Mouse (Mus musculus) MEL (cell line): ENCODE results near the gene Zdhhc16. TPM values are rescaled to one million over a fixed set of nuclear protein-coding genes. Genes with fewer than 3 reads are reported as not detected.

Source experiments
- DNase-seq: peaks from one replicate; pipeline ENCODE4 v3.0.0; 2011; ENCODE audit warnings: low read depth, low spot score
- H3K27ac ChIP-seq: 2 replicates; pipeline ENCODE4 v1.5.1; 2012; ENCODE audit warnings: low read depth, mild to moderate bottlenecking, control low read depth, low read length, moderate library complexity; ENCODE audit not compliant: control insufficient read depth
- H3K27me3 ChIP-seq, 2 experiments: fragments of 150-350 bp in 1 of 2; sonication (generic) in 1 of 2; 2 replicates each; pipeline ENCODE4 v1.6.1; 2012; ENCODE audit warnings: low read length in 2 of 2, mild to moderate bottlenecking in 2 of 2, improper control_type of control experiment in 1 of 2, moderate library complexity in 1 of 2; ENCODE audit not compliant: insufficient read depth in 2 of 2, control insufficient read depth in 1 of 2
- H3K36me3 ChIP-seq, 2 experiments: 2 replicates each; pipeline ENCODE4 v1.6.1; 2012 to 2014; ENCODE audit warnings: low read length in 2 of 2, improper control_type of control experiment in 1 of 2, inconsistent platforms in 1 of 2, mild to moderate bottlenecking in 1 of 2; ENCODE audit not compliant: insufficient read depth in 2 of 2, control insufficient read depth in 1 of 2
- H3K4me1 ChIP-seq, 2 experiments: fragments of 150-350 bp in 1 of 2; sonication (generic) in 1 of 2; 2 replicates each; pipeline ENCODE4 v1.6.1; 2012; ENCODE audit warnings: low read length in 2 of 2, improper control_type of control experiment in 1 of 2, mild to moderate bottlenecking in 1 of 2; ENCODE audit not compliant: insufficient read depth in 2 of 2, control insufficient read depth in 1 of 2
- H3K4me3 ChIP-seq, 2 experiments: fragments of 150-350 bp in 1 of 2; sonication (generic) in 1 of 2; 2 replicates each; pipeline ENCODE4 v1.5.1; 2012; ENCODE audit warnings: low read depth in 2 of 2, low read length in 2 of 2, mild to moderate bottlenecking in 2 of 2, moderate library complexity in 2 of 2, control low read depth in 1 of 2, improper control_type of control experiment in 1 of 2; ENCODE audit not compliant: control insufficient read depth in 1 of 2, insufficient read depth in 1 of 2
- H3K79me2 ChIP-seq: 2 replicates; pipeline ENCODE4 v1.6.1; 2012; ENCODE audit warnings: mild to moderate bottlenecking, low read length, moderate library complexity; ENCODE audit not compliant: control insufficient read depth, poor library complexity, insufficient read depth
- H3K9ac ChIP-seq: 2 replicates; pipeline ENCODE4 v1.6.1; 2012; ENCODE audit warnings: low read depth, mild to moderate bottlenecking, control low read depth, low read length, moderate library complexity; ENCODE audit not compliant: control insufficient read depth, poor library complexity, severe bottlenecking
- H3K9me3 ChIP-seq: fragments of 150-350 bp; sonication (generic); replicated peaks from 2 replicates; pipeline ENCODE4 v1.6.1; 2012; ENCODE audit warnings: mild to moderate bottlenecking, low read length, improper control_type of control experiment, moderate library complexity; ENCODE audit not compliant: insufficient read depth
- BHLHE40 ChIP-seq: IDR thresholded peaks from 2 replicates; pipeline ENCODE4 v1.6.1; 2012; ENCODE audit warnings: low read depth, mild to moderate bottlenecking, inconsistent platforms, low read length, improper control_type of control experiment, borderline replicate concordance
- CHD2 ChIP-seq: IDR thresholded peaks from 2 replicates; pipeline ENCODE4 v1.6.1; 2011; ENCODE audit warnings: low read length, improper control_type of control experiment
- ELF1 ChIP-seq: IDR thresholded peaks from 2 replicates; pipeline ENCODE4 v1.6.1; 2014; ENCODE audit warnings: low read depth, mild to moderate bottlenecking, inconsistent platforms, low read length, improper control_type of control experiment, moderate library complexity
- EP300 ChIP-seq, 2 experiments: IDR thresholded peaks; 2 replicates each; pipeline ENCODE4 v1.6.1; 2011; ENCODE audit warnings: improper control_type of control experiment in 2 of 2, low read length in 2 of 2, low read depth in 1 of 2, mild to moderate bottlenecking in 1 of 2
- ETS1 ChIP-seq: IDR thresholded peaks from 2 replicates; pipeline ENCODE4 v1.6.1; 2012; ENCODE audit warnings: low read depth, mild to moderate bottlenecking, inconsistent platforms, low read length, improper control_type of control experiment, moderate library complexity
- GABPA ChIP-seq: IDR thresholded peaks from 2 replicates; pipeline ENCODE4 v1.6.1; 2012; ENCODE audit warnings: low read depth, mild to moderate bottlenecking, inconsistent platforms, low read length, improper control_type of control experiment, moderate library complexity
- GATA1 ChIP-seq: IDR thresholded peaks from 2 replicates; pipeline ENCODE4 v1.6.1; 2011; ENCODE audit warnings: low read depth, low read length, improper control_type of control experiment
- HCFC1 ChIP-seq: IDR thresholded peaks from 2 replicates; pipeline ENCODE4 v1.6.1; 2012; ENCODE audit warnings: low read depth, mild to moderate bottlenecking, inconsistent platforms, low read length, improper control_type of control experiment, moderate library complexity
- JUND ChIP-seq: IDR thresholded peaks from 2 replicates; pipeline ENCODE4 v1.6.1; 2011; ENCODE audit warnings: low read depth, mild to moderate bottlenecking, improper control_type of control experiment, low read length
- KAT2A ChIP-seq: conservative IDR thresholded peaks from 2 replicates; pipeline ENCODE4 v1.6.1; 2012; ENCODE audit warnings: low read depth, low read length, improper control_type of control experiment, inconsistent platforms
- MAFK ChIP-seq: IDR thresholded peaks from 2 replicates; pipeline ENCODE4 v1.6.1; 2011; ENCODE audit warnings: low read depth, mild to moderate bottlenecking, low read length, improper control_type of control experiment, borderline replicate concordance
- MAX ChIP-seq: IDR thresholded peaks from 2 replicates; pipeline ENCODE4 v1.6.1; 2011; ENCODE audit warnings: low read length, improper control_type of control experiment
- MAZ ChIP-seq: IDR thresholded peaks from 2 replicates; pipeline ENCODE4 v1.6.1; 2012; ENCODE audit warnings: low read depth, mild to moderate bottlenecking, inconsistent platforms, low read length, improper control_type of control experiment
- MEF2A ChIP-seq: IDR thresholded peaks from 2 replicates; pipeline ENCODE4 v1.6.1; 2014; ENCODE audit warnings: low read depth, mild to moderate bottlenecking, inconsistent platforms, low read length, improper control_type of control experiment; ENCODE audit not compliant: poor library complexity, insufficient replicate concordance, severe bottlenecking; ENCODE audit errors: extremely low read depth
- MXI1 ChIP-seq: IDR thresholded peaks from 2 replicates; pipeline ENCODE4 v1.6.1; 2011; ENCODE audit warnings: mild to moderate bottlenecking, low read depth, low read length, improper control_type of control experiment
- POLR2AphosphoS2 ChIP-seq: IDR thresholded peaks from 2 replicates; pipeline ENCODE4 v1.6.1; 2011; ENCODE audit warnings: low read length, improper control_type of control experiment
- RAD21 ChIP-seq: IDR thresholded peaks from 2 replicates; pipeline ENCODE4 v1.6.1; 2011; ENCODE audit warnings: mild to moderate bottlenecking, low read depth, low read length, improper control_type of control experiment
- SIN3A ChIP-seq: IDR thresholded peaks from 2 replicates; pipeline ENCODE4 v1.6.1; 2012; ENCODE audit warnings: low read length, improper control_type of control experiment, inconsistent platforms
- SMC3 ChIP-seq: IDR thresholded peaks from 2 replicates; pipeline ENCODE4 v1.6.1; 2011; ENCODE audit warnings: low read depth, low read length, improper control_type of control experiment
- TAL1 ChIP-seq: IDR thresholded peaks from 2 replicates; pipeline ENCODE4 v1.6.1; 2012; ENCODE audit warnings: mild to moderate bottlenecking, inconsistent platforms, low read length, moderate library complexity, mixed read lengths
- UBTF ChIP-seq: IDR thresholded peaks from 2 replicates; pipeline ENCODE4 v1.6.1; 2012; ENCODE audit warnings: low read depth, mild to moderate bottlenecking, inconsistent platforms, low read length, improper control_type of control experiment, moderate library complexity, borderline replicate concordance; ENCODE audit not compliant: insufficient read depth
- USF1 ChIP-seq: IDR thresholded peaks from 2 replicates; pipeline ENCODE4 v1.6.1; 2014; ENCODE audit warnings: low read depth, mild to moderate bottlenecking, inconsistent platforms, low read length, improper control_type of control experiment, moderate library complexity
- ZMIZ1 ChIP-seq: IDR thresholded peaks from 2 replicates; pipeline ENCODE4 v1.6.1; 2012; ENCODE audit warnings: low read depth, mild to moderate bottlenecking, inconsistent platforms, low read length, improper control_type of control experiment, moderate library complexity
- ZNF384 ChIP-seq: IDR thresholded peaks from 2 replicates; pipeline ENCODE4 v1.6.1; 2012; ENCODE audit warnings: low read depth, mild to moderate bottlenecking, inconsistent platforms, low read length, improper control_type of control experiment
- polyA plus RNA-seq, 2 experiments: library from polyadenylated mRNA; stranded (reverse) in 1 of 2; unstranded in 1 of 2; fragments of >175 nt in 1 of 2; fragments of >200 nt in 1 of 2; gene quantifications; 2 replicates each; pipeline versions ENCODE4 v1.2.1 to v1.2.4; 2012; ENCODE audit warnings: low replicate concordance in 2 of 2, low read depth in 1 of 2; ENCODE audit not compliant: insufficient read length in 2 of 2, insufficient read depth in 1 of 2, missing spikeins in 1 of 2
- total RNA-seq: library from RNA; depleted of rRNA; stranded (reverse); fragments of 300-350 nt; gene quantifications from 2 replicates; pipeline ENCODE4 v1.2.3, GENCODE M21; 2012

Zdhhc16 gene
- total and polyA plus RNA-seq, 3 experiments = 99.2 to 128 TPM; not detected in 1

- no peak overlapping the region for H3K27ac ChIP-seq
- no peaks in the 10 kb centered on the region for H3K27me3 ChIP-seq
- H3K9ac ChIP-seq = no peak overlapping the region
- H3K9me3 ChIP-seq = no peaks in the 10 kb centered on the region
- H3K36me3 ChIP-seq = peaks cover 3 to 7% of the 10 kb centered on the region in 2 experiments
- no peaks in the 10 kb centered on the region; a peak in 1 of 4 replicates for H3K4me1 ChIP-seq
- peaks cover 35% of the 10 kb centered on the region for H3K79me2 ChIP-seq
- DNase-seq = no peak
- TF ChIP-seq CHD2 (no peak), ELF1 (no peak), HCFC1 (no peak)
- no peak overlapping the region for H3K4me3 ChIP-seq
These were observed 40.9 kb downstream of the Zdhhc16 start for GRCm38 (mm10) chr19:41973891-41974794.

- no peaks in the 10 kb centered on the region for H3K27me3 ChIP-seq
- DNase-seq = peak; percentile 87
- H3K4me3 ChIP-seq = peak overlapping the region; percentile 70 to 89
- H3K79me2 ChIP-seq = peaks cover 26% of the 10 kb centered on the region
- TF ChIP-seq JUND (no peak), MEF2A (no peak), ELF1 (peak; percentile 60; the same call in 1 of the 2 replicates), ETS1 (no peak; the same call in 1 of the 2 replicates), GATA1 (no peak), KAT2A (no peak), MAX (no peak), EP300 (IDR thresholded peaks at IDR 0.05; ENCODE audit: low read depth in 1 of 2, low read length in 2 of 2) (no peak), MAFK (no peak), MXI1 (peak; percentile 89), UBTF (no peak), USF1 (no peak), POLR2AphosphoS2 (no peak), ZNF384 (no peak), RAD21 (no peak), SMC3 (no peak), MAZ (no peak), ZMIZ1 (no peak), GABPA (no peak), SIN3A (peak; percentile 81; the same call in 1 of the 2 replicates), TAL1 (no peak), BHLHE40 (no peak; the same call in 1 of the 2 replicates)
- H3K27ac ChIP-seq = peak overlapping the region; percentile 49
- H3K9ac ChIP-seq = peak overlapping the region; percentile 85
- no peaks in the 10 kb centered on the region for H3K9me3 ChIP-seq
- peaks cover 0 to 5% of the 10 kb centered on the region in 2 experiments; a peak in 1 of 4 replicates for H3K4me1 ChIP-seq
- peaks cover 0 to 10% of the 10 kb centered on the region in 2 experiments; a peak in 2 of 4 replicates for H3K36me3 ChIP-seq
These were observed 47.1 kb downstream of the Zdhhc16 start for GRCm38 (mm10) chr19:41980422-41980818.
